Mouse (Mus musculus) left cerebral cortex, postnatal 36 days (tissue): ENCODE measurements around the gene Tmem163. TPM values are rescaled to one million over a fixed set of nuclear protein-coding genes. Genes with fewer than 3 reads are reported as not detected.

Source experiments
- DNase-seq, 2 experiments: peaks; one replicate each; pipeline ENCODE4 v3.0.0; 2021 to 2022; ENCODE audit warnings: low spot score in 2 of 2, mixed read lengths in 1 of 2
- intact Hi-C: fragments of 180-260 bp; cut with DNase I; formaldehyde crosslinking; loops from one replicate; pipeline ENCODE4 v1.15.1; 2025
- total RNA-seq, 2 experiments: library from RNA; stranded (reverse); gene quantifications; 2 replicates each; pipeline ENCODE4 v1.2.3; 2021

The Tmem163 gene
- total RNA-seq, 2 experiments from 2014 or later, result 22.6 to 29.6 TPM

- intact Hi-C loops, result no loop called here
- DNase-seq, result no peak
Observed at GRCm38 (mm10) chr1:127513140-127513539, 166.2 kb downstream of the Tmem163 start.

DNA sequence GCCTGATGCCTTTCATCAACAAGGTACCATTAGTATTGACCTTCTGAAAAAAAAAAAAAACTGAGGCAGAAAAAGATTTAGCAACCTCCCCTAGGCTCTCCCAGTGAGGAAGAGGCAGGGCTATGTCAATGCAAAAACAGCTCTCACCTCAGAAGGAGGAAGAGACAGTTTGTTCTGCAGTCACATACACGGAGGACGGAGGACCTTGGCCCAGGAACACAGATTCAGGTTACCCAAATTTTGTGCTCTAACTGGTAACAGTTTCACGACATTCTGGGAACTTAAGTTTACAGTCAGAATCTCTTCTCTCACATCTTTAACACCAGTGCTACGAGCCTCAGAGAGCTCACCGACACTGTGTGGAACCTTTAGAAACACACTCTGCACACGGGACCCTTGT lies 166.6 kb downstream of the Tmem163 start:
- intact Hi-C loops, result no loop called here
- no peak for DNase-seq

DNA sequence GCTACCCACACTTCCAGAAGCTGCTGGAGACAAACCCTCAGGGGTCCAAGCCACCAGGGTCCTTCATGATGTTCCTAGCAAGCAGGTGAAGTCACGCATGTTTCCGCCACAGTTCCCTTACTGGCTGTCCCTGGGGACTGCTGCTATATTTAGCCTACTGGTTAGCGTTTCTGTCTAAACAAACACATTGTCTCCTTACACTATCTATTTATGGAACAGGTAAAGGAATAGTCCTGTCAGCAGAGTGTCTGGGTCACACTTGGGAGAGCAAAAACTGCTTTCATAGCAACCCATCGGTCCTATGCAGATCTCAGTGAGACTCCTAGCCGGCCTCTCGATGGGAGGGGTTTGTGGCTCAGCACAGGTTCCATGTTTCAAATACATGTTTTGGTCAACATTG lies 168.0 kb downstream of the Tmem163 start:
- no peak for DNase-seq
- intact Hi-C loops, result no loop called here

DNA sequence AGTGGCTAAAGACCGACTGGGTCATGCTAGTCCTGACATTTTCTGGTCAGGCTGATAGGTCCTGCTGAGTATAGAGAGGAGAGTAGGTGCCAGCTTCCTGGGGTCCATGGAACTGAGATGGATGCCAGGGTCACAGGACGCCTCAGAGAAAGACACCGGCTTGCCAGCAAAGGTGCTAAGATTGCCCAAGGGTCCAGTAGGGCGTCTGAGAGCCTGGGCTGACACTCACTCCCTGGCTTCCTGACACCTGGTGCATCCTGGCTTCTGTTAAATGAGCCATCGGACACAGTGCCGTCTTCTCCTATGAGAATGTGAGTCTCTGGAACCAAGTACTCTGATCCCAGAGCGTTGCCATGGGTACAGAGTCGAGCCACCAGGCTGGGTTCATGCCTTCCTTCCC lies 170.4 kb downstream of the Tmem163 start:
- DNase-seq, result no peak
- intact Hi-C loops, result no loop called here

GRCm38 (mm10) chr1:127508067-127508739 lies 171.1 kb downstream of the Tmem163 start:
- no peak for DNase-seq
- intact Hi-C loops, result no loop called here

DNA sequence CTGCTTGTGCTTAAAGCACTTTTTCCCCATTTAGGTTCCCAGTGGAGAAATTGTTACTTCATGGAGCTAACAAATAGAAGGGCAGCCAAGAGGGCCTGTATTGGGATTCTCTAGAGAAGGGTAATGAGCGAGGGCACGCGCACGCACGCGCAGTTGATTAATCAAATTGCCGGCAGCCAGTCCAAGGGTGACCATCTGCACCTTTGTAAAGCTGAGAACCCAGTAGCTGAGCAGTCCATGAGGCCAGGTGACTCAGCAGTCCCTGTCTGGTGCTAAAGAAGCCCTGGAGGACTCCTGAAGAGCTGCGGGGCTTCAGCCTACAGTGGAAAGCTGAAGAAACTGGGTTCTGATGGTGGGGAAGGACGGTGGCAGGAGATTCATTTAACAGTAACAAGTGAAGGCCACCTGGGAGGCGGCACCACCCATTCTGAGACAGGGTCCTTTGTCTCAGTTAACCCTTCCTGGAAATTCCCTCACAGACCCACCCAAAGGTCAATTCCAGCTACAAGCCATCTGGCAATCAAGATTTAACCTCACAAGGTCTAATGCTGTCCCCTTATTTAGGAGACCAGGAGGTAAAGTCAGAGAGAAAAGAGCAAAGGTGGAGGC lies 172.2 kb downstream of the Tmem163 start:
- intact Hi-C loops, result no loop called here
- DNase-seq, result no peak

GRCm38 (mm10) chr1:127500701-127501100 lies 178.6 kb downstream of the Tmem163 start:
- intact Hi-C loops, result loop anchor here (1.0 to 5.0 kb wide), 2 partner anchors 177 to 265 kb away; partner anchors contain the start of gene Tmem163
- no peak for DNase-seq

- peak; percentile 57 to 81 for DNase-seq
- intact Hi-C loops, result loop anchor here (1.0 to 5.0 kb wide), 2 partner anchors 177 to 265 kb away; partner anchors contain the start of gene Tmem163
Observed at GRCm38 (mm10) chr1:127500219-127500618, 179.1 kb downstream of the Tmem163 start.

- no peak for DNase-seq
- intact Hi-C loops, result no loop called here
Observed at GRCm38 (mm10) chr1:127498746-127499145, 180.6 kb downstream of the Tmem163 start.

GRCm38 (mm10) chr1:127496737-127497543 lies 182.4 kb downstream of the Tmem163 start:
- intact Hi-C loops, result no loop called here
- DNase-seq, result no peak

DNA sequence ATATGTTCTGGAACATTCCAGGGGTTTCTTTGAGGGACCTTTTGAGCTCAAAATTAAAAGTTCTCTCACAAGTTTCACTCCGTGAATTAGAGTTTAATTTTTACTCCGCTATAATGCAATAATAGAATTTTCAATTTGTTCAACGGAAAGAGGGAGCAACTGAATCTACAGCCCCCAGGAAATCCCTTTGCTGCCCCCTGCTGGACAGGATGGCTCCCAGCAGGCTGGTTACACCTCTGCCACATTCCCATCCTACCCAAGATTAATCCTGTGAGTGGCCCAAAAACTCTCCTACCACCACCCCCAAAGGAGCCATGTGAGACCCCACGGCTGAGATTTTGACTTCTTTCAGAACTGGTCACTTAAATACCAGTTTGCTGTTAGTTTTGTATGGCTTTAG lies 192.2 kb downstream of the Tmem163 start:
- DNase-seq, result peak in 1 of 2 experiments; percentile 43
- intact Hi-C loops, result loop anchor here (5.0 kb wide), 1 partner anchor 470 kb away; no protein-coding TSS in a partner anchor

- intact Hi-C loops, result loop anchor here (5.0 kb wide), 1 partner anchor 468 kb away; no protein-coding TSS in a partner anchor
Observed at GRCm38 (mm10) chr1:127484826-127485225, 194.5 kb downstream of the Tmem163 start.

GRCm38 (mm10) chr1:127484188-127484587 lies 195.2 kb downstream of the Tmem163 start:
- DNase-seq, result no peak
- intact Hi-C loops, result no loop called here

More at GRCm38 (mm10) chr1:127484826-127485225, 194.5 kb downstream of the Tmem163 start:
- DNase-seq, result peak in 1 of 2 experiments; percentile 35

GRCm38 (mm10) chr1:127482911-127483310 lies 196.4 kb downstream of the Tmem163 start:
- no peak for DNase-seq
- intact Hi-C loops, result no loop called here

DNA sequence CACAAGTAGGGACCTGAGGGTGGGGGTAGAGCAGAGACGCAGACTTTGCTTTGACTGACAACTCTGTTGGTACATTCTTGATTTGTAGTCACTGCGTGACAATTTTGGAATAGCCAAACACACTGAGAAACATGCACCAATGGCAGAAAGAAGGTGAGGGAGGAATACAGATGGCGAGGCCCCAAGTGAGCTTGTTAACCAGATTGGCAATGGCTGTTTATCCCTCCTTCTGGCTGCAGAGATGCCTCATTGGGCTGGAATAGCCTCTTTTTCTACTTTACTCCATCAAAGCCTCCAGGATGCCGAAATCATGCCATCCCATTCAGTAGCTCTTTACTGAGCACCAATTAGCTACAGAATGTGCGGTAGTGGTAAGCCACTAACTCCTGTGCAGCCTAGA lies 203.6 kb downstream of the Tmem163 start:
- intact Hi-C loops, result no loop called here
- no peak for DNase-seq

DNA sequence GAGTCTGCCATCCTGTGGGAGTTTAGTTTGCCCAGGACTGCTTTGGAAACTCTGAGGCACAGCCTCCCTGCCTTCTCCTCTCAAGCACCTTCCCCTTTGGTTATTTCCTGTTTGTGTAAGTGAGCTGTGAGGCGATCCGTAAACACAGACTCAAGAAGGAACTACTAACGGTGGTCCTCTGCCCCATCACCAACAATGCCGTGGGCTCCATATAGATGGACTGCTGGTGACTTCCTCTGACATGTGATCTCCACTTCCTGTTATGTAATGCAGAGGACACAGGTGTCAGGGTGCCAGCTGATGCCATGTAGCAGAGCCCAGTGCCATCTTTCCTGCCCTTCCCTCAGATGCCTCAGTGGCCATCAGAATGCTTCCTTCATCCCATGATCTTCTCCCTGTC lies 209.2 kb downstream of the Tmem163 start:
- no peak for DNase-seq
- intact Hi-C loops, result no loop called here

DNA sequence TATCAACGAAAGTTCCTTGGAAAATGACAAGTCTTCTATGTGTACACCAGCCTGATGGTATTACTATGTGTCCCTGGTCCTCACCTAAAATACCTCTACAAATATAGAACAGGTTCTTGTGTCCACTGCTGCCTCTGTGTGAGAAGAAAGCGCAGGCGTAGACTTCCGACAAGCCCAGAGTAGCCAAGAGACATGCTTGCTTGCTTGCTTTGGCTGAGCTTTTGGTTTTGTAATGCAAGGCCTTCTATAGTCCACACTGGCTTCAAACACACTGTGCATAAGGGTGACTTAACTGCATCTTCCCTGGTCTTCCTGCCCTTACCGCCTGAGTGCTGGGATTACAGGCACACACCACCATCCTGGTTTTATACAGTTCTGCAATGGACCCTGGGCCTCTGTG lies 212.1 kb downstream of the Tmem163 start:
- DNase-seq, result no peak
- intact Hi-C loops, result no loop called here

- no peak for DNase-seq
Observed at GRCm38 (mm10) chr1:127465292-127465691, 214.1 kb downstream of the Tmem163 start.

DNA sequence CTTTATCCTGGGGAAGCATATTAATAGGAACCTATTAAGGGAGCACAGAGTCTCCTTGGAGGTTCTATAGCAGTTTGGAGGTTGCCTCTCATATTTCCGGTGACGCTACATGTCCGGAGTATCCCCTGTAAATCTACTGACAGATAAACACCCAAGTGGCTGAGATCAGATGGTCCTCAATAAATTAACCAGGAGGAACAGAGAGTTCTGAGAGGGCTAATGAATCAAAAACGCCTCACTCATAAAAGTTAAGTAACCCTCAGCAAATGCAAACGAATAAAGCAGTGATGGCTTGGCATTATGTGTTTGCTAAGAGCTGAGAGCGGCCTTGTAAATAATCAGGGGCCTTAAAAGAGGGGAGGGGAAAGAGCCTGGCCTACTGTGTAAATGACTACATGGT lies 215.3 kb downstream of the Tmem163 start:
- DNase-seq, result no peak
- intact Hi-C loops, result no loop called here

More at GRCm38 (mm10) chr1:127465292-127465691, 214.1 kb downstream of the Tmem163 start:
- intact Hi-C loops, result no loop called here

DNA sequence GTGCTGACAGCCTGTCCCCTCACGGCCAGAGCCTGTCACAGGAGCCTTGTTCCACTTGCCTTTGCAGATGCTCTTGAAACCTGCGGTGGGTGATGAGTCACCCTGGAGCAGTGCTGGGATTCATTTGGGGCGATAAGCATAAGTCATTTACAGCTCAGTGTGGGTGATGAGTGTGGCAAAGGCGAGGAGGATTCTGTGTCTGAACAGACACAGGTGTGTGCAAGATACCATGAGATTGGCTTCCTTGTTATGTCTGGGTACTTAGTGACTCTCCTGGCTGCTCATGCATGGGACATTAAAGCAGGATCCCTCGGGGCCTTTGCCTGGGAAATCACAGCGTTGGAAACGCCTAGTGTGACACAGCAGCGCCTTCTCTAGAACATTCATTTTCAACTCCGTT lies 218.3 kb downstream of the Tmem163 start:
- no peak for DNase-seq
- intact Hi-C loops, result no loop called here
